Mouse (Mus musculus) lung, postnatal 0 days (tissue): ENCODE measurements around the gene Specc1. TPM values are rescaled to one million over a fixed set of nuclear protein-coding genes. Genes with fewer than 3 reads are reported as not detected.
A peak's percentile ranks its signal among the peaks of the same experiment; 100 is the strongest.

Experiments used
- ATAC-seq: fragments of 200-750 bp; cut with Nextera tagmentation; 2 replicates; pipeline ENCODE4 v1.8.0; 2017; ENCODE audit warnings: moderate library complexity
- DNase-seq: peaks from one replicate; pipeline ENCODE4 v3.0.0-alpha.2; 2016; ENCODE audit warnings: low spot score
- H3K27ac ChIP-seq: fragments of 300-500 bp; sonication (generic); 2 replicates; pipeline ENCODE4 v1.5.1; 2014; ENCODE audit warnings: antibody characterized with exemption, mild to moderate bottlenecking, low read length, mixed read lengths
- H3K27me3 ChIP-seq: fragments of 300-500 bp; sonication (generic); replicated peaks from 2 replicates; pipeline ENCODE4 v1.6.1; 2014; ENCODE audit warnings: low read length, mixed read lengths; ENCODE audit not compliant: insufficient read depth
- H3K36me3 ChIP-seq: fragments of 300-500 bp; sonication (generic); 2 replicates; pipeline ENCODE4 v1.6.1; 2014; ENCODE audit warnings: low read length, mixed read lengths; ENCODE audit not compliant: insufficient read depth
- H3K4me1 ChIP-seq: fragments of 300-500 bp; sonication (generic); 2 replicates; pipeline ENCODE4 v1.6.1; 2014; ENCODE audit warnings: antibody characterized with exemption, low read depth, low read length, mixed read lengths; ENCODE audit not compliant: insufficient read depth
- H3K4me2 ChIP-seq: fragments of 300-500 bp; sonication (generic); replicated peaks from 2 replicates; pipeline ENCODE4 v1.6.1; 2014; ENCODE audit warnings: low read depth, mild to moderate bottlenecking, low read length, moderate library complexity, mixed read lengths
- H3K4me3 ChIP-seq: fragments of 300-500 bp; sonication (generic); 2 replicates; pipeline ENCODE4 v1.5.1; 2014; ENCODE audit warnings: low read depth, low read length
- H3K9ac ChIP-seq: fragments of 300-500 bp; sonication (generic); replicated peaks from 2 replicates; pipeline ENCODE4 v1.6.1; 2014; ENCODE audit warnings: low read depth, mild to moderate bottlenecking
- H3K9me3 ChIP-seq: fragments of 300-500 bp; sonication (generic); 2 replicates; pipeline ENCODE4 v1.6.1; 2016; ENCODE audit warnings: low read length, mixed read lengths
- CTCF ChIP-seq: IDR thresholded peaks from 2 replicates; pipeline ENCODE4 v1.5.1; 2016; ENCODE audit warnings: antibody characterized with exemption, mild to moderate bottlenecking
- EP300 ChIP-seq: IDR thresholded peaks from 2 replicates; pipeline ENCODE4 v1.6.1; 2016; ENCODE audit warnings: antibody characterized with exemption, mild to moderate bottlenecking, control low read depth
- WGBS: fragments of 180-500 bp; shearing (Covaris S2); extraction: QIAGEN DNeasy Blood & Tissue Kit; methylation state at CpG from one replicate; pipeline ENCODE4 v1.1.7; 2014; 5-methylcytosine and 5-hydroxymethylcytosine counted together
- polyA plus RNA-seq: library from polyadenylated mRNA; unstranded; fragments of >200 nt; fragmentation: Nextera tagmentation; extraction: Ambion mirVana; gene quantifications from 2 replicates; pipeline ENCODE4 v1.2.1, GENCODE M21; 2015

Gene Specc1
- polyA plus RNA-seq, 1 experiment from 2014 or later: 14.7 TPM

DNA sequence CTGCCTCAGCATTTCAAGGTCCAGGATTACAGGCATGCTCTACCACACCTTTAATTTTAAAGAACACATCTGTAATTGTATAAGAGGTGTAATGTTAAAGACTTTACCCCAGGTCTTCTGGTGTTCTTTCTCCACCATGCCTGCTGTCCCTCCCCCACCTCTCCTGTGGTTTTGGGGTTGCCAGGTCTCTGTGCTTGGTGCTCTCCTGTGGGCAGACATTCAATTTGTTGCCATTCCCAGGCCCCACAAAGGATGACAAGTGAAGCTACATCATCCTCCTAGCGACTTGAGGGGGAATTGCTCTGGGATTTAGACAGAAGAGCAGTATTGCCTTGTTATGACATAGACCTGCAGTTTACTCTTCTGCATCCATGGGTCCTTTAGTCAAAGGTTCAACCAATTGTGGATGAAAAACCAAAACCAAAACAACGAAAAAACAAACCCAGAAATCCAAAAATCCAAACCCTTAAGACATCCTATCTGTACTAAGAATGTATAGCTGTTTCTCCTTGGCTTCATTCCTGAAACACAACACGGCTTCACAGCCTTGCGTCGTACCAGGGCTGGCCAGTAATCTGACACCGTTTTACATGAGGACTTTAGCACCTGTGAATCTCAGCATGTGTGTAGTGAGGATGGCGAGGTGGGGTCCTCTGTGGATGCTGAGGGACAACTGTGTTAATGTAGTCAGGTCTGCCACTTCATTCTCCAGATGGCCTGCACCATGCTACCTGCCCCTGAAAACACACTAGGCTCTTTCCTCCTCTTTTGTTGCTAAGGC is 15.1 kb downstream of the Specc1 start:
- DNase-seq (no peak), ATAC-seq (no peak)
- Histone ChIP-seq H3K36me3 (no peaks in the 10 kb centered on the region), H3K27me3 (no peaks in the 10 kb centered on the region), H3K4me2 (no peak overlapping the region), H3K27ac (no peak overlapping the region), H3K4me1 (no peaks in the 10 kb centered on the region), H3K9ac (no peak overlapping the region), H3K9me3 (no peaks in the 10 kb centered on the region), H3K4me3 (no peak overlapping the region)
- TF ChIP-seq EP300 (no peak), CTCF (0 out of 2 replicates have a peak, but pooled peaks have one; percentile 18)
- 42% methylated on average over 7 of the region's 7 CpGs for WGBS

DNA sequence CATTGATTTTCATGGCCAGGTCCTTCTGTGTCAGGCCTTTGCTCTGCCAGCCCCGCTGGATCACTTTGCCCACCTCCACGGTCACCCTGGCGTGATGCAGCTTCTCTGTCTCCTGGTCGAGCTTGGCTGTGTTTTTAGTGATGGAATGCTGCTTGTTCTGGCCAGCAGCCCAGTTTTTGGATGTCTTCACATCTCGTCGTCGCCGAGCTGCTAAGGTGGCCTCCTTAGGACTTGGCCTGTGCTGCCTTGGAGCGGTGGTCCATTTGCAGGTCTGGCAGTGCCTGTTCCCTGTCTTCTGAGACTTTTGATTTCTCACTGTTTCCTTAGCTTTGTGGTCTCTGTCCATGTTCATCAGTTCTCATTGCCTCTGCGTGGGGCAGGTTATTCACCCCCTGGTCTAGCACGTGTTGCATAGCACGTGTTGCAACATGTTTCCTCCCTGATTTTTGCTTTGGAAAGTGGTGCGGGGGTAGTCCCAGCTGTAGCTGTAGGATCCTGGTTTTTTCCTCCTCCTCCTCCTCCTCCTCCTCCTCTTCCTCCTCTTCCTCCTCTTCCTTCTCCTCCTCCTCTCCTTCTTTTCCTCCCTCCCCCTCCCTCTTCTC is 17.6 kb downstream of the Specc1 start:
- Histone ChIP-seq H3K4me2 (no peak overlapping the region), H3K4me3 (no peak overlapping the region), H3K27me3 (no peaks in the 10 kb centered on the region), H3K27ac (no peak overlapping the region), H3K4me1 (no peaks in the 10 kb centered on the region), H3K9me3 (no peaks in the 10 kb centered on the region), H3K36me3 (no peaks in the 10 kb centered on the region), H3K9ac (no peak overlapping the region)
- WGBS: 43% methylated on average over 13 of the region's 13 CpGs
- TF ChIP-seq EP300 (no peak), CTCF (no peak)
- DNase-seq (no peak), ATAC-seq (no peak)

DNA sequence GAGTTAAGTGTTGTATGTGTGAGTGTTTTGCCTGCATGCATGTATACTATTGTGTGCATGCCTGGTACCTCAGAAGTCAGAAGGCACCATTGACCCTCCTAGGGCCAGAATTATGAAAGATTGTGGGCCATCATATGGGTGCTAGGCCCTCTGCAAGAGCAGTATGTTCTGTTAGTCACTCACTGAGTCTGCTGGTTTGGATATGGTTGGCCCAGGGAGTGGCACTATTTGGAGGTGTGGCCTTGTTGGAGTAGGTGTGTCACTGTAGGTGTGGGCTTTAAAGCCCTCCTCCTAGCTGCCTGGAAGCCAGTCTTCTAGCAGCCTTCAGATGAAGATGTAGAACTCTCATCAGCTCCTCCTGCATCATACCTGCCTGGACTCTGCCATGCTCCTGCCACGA is 19.2 kb downstream of the Specc1 start:
- no peak for ATAC-seq
- H3K4me2 ChIP-seq: no peak overlapping the region
- no peak for DNase-seq
- H3K27me3 ChIP-seq: no peaks in the 10 kb centered on the region
- TF ChIP-seq CTCF (no peak), EP300 (no peak)
- no peaks in the 10 kb centered on the region for H3K4me1 ChIP-seq
- H3K4me3 ChIP-seq: no peak overlapping the region
- WGBS: 78% methylated on average over 1 of the region's 1 CpGs
- H3K36me3 ChIP-seq: no peaks in the 10 kb centered on the region
- no peaks in the 10 kb centered on the region for H3K9me3 ChIP-seq
- H3K27ac ChIP-seq: no peak overlapping the region
- no peak overlapping the region for H3K9ac ChIP-seq

DNA sequence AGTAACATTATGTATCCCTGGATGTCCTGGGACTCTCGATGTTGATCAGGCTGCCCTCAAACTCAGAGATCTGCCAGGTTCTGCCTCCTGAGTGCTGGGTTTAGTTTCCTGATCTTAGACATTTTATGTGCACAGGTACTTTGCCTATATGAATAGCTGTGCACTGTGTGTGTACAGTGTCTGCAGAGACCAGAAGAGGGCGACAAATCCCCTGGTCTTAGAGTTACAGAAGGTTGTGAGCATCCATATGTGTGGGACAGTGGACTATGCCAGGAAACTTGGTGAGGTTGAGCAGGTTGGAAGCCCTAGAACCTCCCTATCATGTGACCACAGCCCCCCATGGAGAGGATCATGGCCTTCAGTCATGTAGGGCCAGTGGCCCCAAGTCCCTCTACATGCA is 24.7 kb downstream of the Specc1 start:
- Histone ChIP-seq H3K4me1 (no peaks in the 10 kb centered on the region), H3K4me3 (no peak overlapping the region), H3K9me3 (no peaks in the 10 kb centered on the region), H3K27ac (no peak overlapping the region), H3K9ac (no peak overlapping the region), H3K4me2 (no peak overlapping the region), H3K36me3 (no peaks in the 10 kb centered on the region), H3K27me3 (no peaks in the 10 kb centered on the region)
- WGBS: 72% methylated on average over 2 of the region's 2 CpGs
- no peak for ATAC-seq
- TF ChIP-seq EP300 (no peak), CTCF (peak; percentile 42)
- DNase-seq: no peak

DNA sequence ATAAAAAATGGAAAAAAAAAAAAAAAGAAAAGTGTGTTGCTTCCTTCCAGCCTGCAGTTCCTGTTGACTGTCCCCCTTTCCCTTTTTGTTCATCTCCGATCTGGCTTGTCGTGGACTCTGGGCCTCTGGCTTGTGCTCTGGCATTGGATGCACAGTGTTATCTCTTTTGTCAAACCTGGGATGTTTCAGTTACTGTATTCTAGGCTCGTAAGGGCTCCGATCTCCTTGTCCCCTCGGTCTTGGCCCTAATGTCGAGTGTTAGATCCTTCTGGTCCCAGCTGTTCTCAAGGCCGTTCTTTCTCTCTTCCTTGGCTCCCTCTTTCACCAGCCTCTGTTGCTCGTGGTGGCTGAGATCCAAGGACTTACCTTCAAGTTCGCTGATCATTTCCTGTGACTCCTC is 26.3 kb downstream of the Specc1 start:
- no peak overlapping the region for H3K27ac ChIP-seq
- H3K27me3 ChIP-seq: no peaks in the 10 kb centered on the region
- no peak overlapping the region for H3K4me2 ChIP-seq
- no peak overlapping the region for H3K4me3 ChIP-seq
- 71% methylated on average over 9 of the region's 9 CpGs for WGBS
- no peaks in the 10 kb centered on the region for H3K9me3 ChIP-seq
- H3K9ac ChIP-seq: no peak overlapping the region
- H3K4me1 ChIP-seq: no peaks in the 10 kb centered on the region
- no peaks in the 10 kb centered on the region for H3K36me3 ChIP-seq
- TF ChIP-seq EP300 (no peak), CTCF (no peak)
- no peak for DNase-seq
- ATAC-seq: no peak

DNA sequence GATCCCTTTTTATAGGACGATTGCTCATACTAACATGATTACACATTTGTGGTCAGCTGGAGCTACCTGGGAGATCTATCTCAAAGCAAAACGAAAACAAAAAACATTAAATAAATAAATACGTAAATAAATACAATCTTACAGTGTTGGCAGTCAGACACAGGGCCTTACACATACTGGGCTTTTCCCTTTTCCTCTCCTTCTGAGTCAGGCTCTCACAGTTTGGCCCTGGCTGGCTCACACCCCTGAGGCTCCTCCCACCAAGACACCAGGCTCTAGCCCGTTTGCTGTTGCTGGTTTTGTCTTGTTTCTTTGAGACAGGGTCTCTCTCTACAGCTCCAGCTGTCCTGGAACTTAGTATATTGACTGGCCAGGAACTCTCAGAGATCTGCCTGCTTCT is 30.4 kb downstream of the Specc1 start:
- Histone ChIP-seq H3K36me3 (no peaks in the 10 kb centered on the region), H3K4me3 (no peak overlapping the region), H3K9me3 (no peaks in the 10 kb centered on the region), H3K4me1 (peaks cover 4% of the 10 kb centered on the region; the same call in 1 of the 2 replicates), H3K27me3 (no peaks in the 10 kb centered on the region), H3K9ac (no peak overlapping the region), H3K27ac (no peak overlapping the region), H3K4me2 (no peak overlapping the region)
- DNase-seq: no peak
- ATAC-seq: no peak
- no peak for TF ChIP-seq CTCF
- no peak for TF ChIP-seq EP300
- 69% methylated on average over 4 of the region's 4 CpGs for WGBS
